Mouse (Mus musculus) lung, embryonic 15.5 days (tissue): ENCODE measurements around the gene Prkar2a. TPM values are rescaled to one million over a fixed set of nuclear protein-coding genes. Genes with fewer than 3 reads are reported as not detected.

Source experiments
- microRNA-seq: library from miRNA; unstranded; fragments of <30 nt; microRNA quantifications from one replicate; pipeline ENCODE4, GENCODE M21; 2016
- polyA plus RNA-seq: library from polyadenylated mRNA; unstranded; fragments of >200 nt; fragmentation: Nextera tagmentation; extraction: Ambion mirVana; gene quantifications from 2 replicates; pipeline ENCODE4 v1.2.1, GENCODE M21; 2015

Gene Prkar2a
- polyA plus RNA-seq, 1 experiment from 2014 or later: 24.5 TPM

Small RNA genes within 50 kb of the gene (microRNA-seq; reads per million reads assigned to microRNA genes)
- gene Gm26298: not detected

Other genes starting within 250 kb of the Prkar2a start
- 56.6 and 60.4 TPM in 2 replicates for gene Ccdc71, start 228.8 kb upstream of the Prkar2a start, polyA plus RNA-seq
- gene Klhdc8b, start 227.7 kb upstream of the Prkar2a start, polyA plus RNA-seq: 67.2 and 75.3 TPM in 2 replicates
- 66.9 and 74.4 TPM in 2 replicates for gene Lamb2, start 209.6 kb upstream of the Prkar2a start, polyA plus RNA-seq
- gene Usp19, start 198.7 kb upstream of the Prkar2a start, polyA plus RNA-seq: 61.9 and 68.5 TPM in 2 replicates
- gene Qars, start 181.6 kb upstream of the Prkar2a start, polyA plus RNA-seq: 89.4 and 108 TPM in 2 replicates
- gene Qrich1, start 172.5 kb upstream of the Prkar2a start, polyA plus RNA-seq: 115 and 120 TPM in 2 replicates
- gene Impdh2, start 129.0 kb upstream of the Prkar2a start, polyA plus RNA-seq: 178 TPM in 2 replicates
- gene Ndufaf3, start 121.9 kb upstream of the Prkar2a start, polyA plus RNA-seq: 49.2 and 49.4 TPM in 2 replicates
- gene Dalrd3, start 119.4 kb upstream of the Prkar2a start, polyA plus RNA-seq: 139 and 150 TPM in 2 replicates
- gene Wdr6, start 110.6 kb upstream of the Prkar2a start, polyA plus RNA-seq: 131 and 134 TPM in 2 replicates
- gene P4htm, start 91.6 kb upstream of the Prkar2a start, polyA plus RNA-seq: 7.7 and 7.9 TPM in 2 replicates
- gene Arih2, start 39.9 kb upstream of the Prkar2a start, polyA plus RNA-seq: 44.8 and 46.6 TPM in 2 replicates
- 45.0 and 46.0 TPM in 2 replicates for gene Slc25a20, start 27.2 kb upstream of the Prkar2a start, polyA plus RNA-seq
- 72.5 and 74.7 TPM in 2 replicates for gene Ip6k2, start 94.5 kb downstream of the Prkar2a start, polyA plus RNA-seq
- 15.3 and 16.6 TPM in 2 replicates for gene Nckipsd, start 119.1 kb downstream of the Prkar2a start, polyA plus RNA-seq
- gene Celsr3, start 137.0 kb downstream of the Prkar2a start, polyA plus RNA-seq: 0.14 and 0.15 TPM in 2 replicates
- 7.8 and 10.4 TPM in 2 replicates for gene Slc26a6, start 164.0 kb downstream of the Prkar2a start, polyA plus RNA-seq
- 0.25 TPM in 1 of 2 replicates, not detected in the other for gene Tmem89, start 225.3 kb downstream of the Prkar2a start, polyA plus RNA-seq
- gene Uqcrc1, start 247.3 kb downstream of the Prkar2a start, polyA plus RNA-seq: 437 and 446 TPM in 2 replicates